8 mouse cellular contexts compared by ENCODE assay signal in the genomic region with DNA sequence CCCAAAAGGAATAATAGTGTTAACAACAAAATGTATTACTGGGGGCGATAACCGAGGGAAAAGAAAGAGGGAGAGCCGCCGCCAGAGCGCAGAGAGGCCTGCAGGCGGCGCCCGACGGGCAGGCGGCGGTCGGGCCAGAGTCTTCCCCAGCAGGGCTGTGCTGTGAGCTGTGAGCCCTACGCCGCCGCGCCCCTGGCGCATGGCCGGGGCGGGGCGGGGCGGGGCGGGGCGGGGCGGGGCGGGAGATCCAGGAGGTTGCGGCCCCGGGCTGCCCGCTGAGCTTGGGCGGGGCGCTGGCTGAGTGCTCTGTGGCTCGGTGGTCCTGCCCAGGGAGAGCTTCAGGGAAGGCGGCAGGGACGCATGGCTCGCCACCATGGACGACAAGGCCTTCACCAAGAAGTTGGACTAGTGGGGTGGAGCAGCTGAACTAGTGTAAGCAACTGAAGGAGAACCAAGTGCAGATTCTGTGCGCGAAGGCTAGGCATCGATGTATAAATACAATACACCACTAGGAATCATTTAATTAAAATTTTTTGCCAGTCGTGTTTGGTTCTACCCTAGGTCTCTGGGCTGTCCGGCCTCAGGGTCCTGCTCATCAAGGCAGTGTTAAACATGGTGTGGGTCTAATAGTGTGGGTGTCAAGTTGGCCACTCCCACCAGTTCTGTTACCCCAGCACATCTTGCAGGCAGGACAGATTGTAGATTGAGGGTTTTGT. TPM values are rescaled to one million over a fixed set of nuclear protein-coding genes. Genes with fewer than 3 reads are reported as not detected.
DNase-seq lines count a peak whose midpoint lies in the region; ATAC-seq and TF ChIP-seq lines count a peak whose summit lies in the region.

No protein-coding gene starts in this region.

- peak overlapping the region; percentile 38; the same call in 1 of the 2 replicates for H3K9ac ChIP-seq in heart, embryonic 15.5 days
- H3K9ac ChIP-seq in kidney, postnatal 0 days (ENCODE audit: low read depth, low read length): peak overlapping the region; percentile 31; the same call in 1 of the 2 replicates
- H3K9ac ChIP-seq in neural tube, embryonic 13.5 days: peak overlapping the region; percentile 59

- no peak overlapping the region for H3ac ChIP-seq in C2C12 (ENCODE audit: control insufficient read depth, insufficient read length, low read depth)

- peaks cover 3% of the 10 kb centered on the region; the same call in 1 of the 2 replicates for H3K4me1 ChIP-seq in heart, embryonic 15.5 days (replicated peaks)
- no peaks in the 10 kb centered on the region for H3K4me1 ChIP-seq in kidney, postnatal 0 days (replicated peaks; ENCODE audit: insufficient read depth, low read length)
- no peaks in the 10 kb centered on the region for H3K4me1 ChIP-seq in neural tube, embryonic 13.5 days (replicated peaks)

- no peaks in the 10 kb centered on the region for H3K79me3 ChIP-seq in C2C12 (ENCODE audit: low read depth)

- H3K79me2 ChIP-seq in C2C12 (ENCODE audit: control insufficient read depth, insufficient read depth): no peaks in the 10 kb centered on the region

- H3K27me3 ChIP-seq in C2C12 (ENCODE audit: control insufficient read depth, insufficient read depth, insufficient read length): no peaks in the 10 kb centered on the region
- H3K27me3 ChIP-seq in heart, embryonic 15.5 days: no peaks in the 10 kb centered on the region
- no peaks in the 10 kb centered on the region for H3K27me3 ChIP-seq in kidney, postnatal 0 days (ENCODE audit: insufficient read depth, low read length)
- H3K27me3 ChIP-seq in neural tube, embryonic 13.5 days: no peaks in the 10 kb centered on the region

- no peak overlapping the region for H3K27ac ChIP-seq in heart, embryonic 15.5 days
- no peak overlapping the region for H3K27ac ChIP-seq in kidney, postnatal 0 days
- no peak overlapping the region for H3K27ac ChIP-seq in neural tube, embryonic 13.5 days (replicated peaks)

- no peaks in the 10 kb centered on the region for H3K36me3 ChIP-seq in C2C12 (ENCODE audit: control insufficient read depth, insufficient read depth)
- no peaks in the 10 kb centered on the region for H3K36me3 ChIP-seq in heart, embryonic 15.5 days
- no peaks in the 10 kb centered on the region for H3K36me3 ChIP-seq in kidney, postnatal 0 days (ENCODE audit: insufficient read depth, low read length)
- H3K36me3 ChIP-seq in neural tube, embryonic 13.5 days: no peaks in the 10 kb centered on the region

- peak; percentile 77 for ATAC-seq in erythroblast, adult 5-6 weeks (replicated peaks; ENCODE audit: low FRiP score, poor library complexity, severe bottlenecking)
- ATAC-seq in heart, embryonic 15.5 days (replicated peaks; ENCODE audit: insufficient number of reproducible peaks, insufficient read depth, low FRiP score, low read depth): peak; percentile 99
- ATAC-seq in kidney, postnatal 0 days (replicated peaks; ENCODE audit: low FRiP score, low read depth): peak; percentile 99
- ATAC-seq in neural tube, embryonic 13.5 days (ENCODE audit: low read depth): peak; percentile 100

- TF ChIP-seq CTCF in C2C12 (IDR thresholded peaks at IDR 0.05; ENCODE audit: control insufficient read depth, insufficient read depth, insufficient read length): peak; percentile 79
- peak; percentile 76 for TF ChIP-seq CTCF in kidney, postnatal 0 days (IDR thresholded peaks at IDR 0.05; ENCODE audit: low read depth)

- H3K4me2 ChIP-seq in heart, embryonic 15.5 days: peak overlapping the region; percentile 72
- peak overlapping the region; percentile 62 for H3K4me2 ChIP-seq in kidney, postnatal 0 days (ENCODE audit: low read length)
- peak overlapping the region; percentile 57 for H3K4me2 ChIP-seq in neural tube, embryonic 13.5 days

- DNase-seq in adrenal gland, adult (ENCODE audit: inconsistent age in 2 of 2, low spot score in 1 of 2): peak; percentile 56 to 78
- peak; percentile 97 for DNase-seq in kidney, postnatal 0 days (ENCODE audit: low spot score)
- DNase-seq in lung, adult 18-20 months: peak; percentile 66 to 70
- peak; percentile 70 for DNase-seq in testis, postnatal 10 days (ENCODE audit: low spot score)

- H3K9me3 ChIP-seq in heart, embryonic 15.5 days (replicated peaks): no peaks in the 10 kb centered on the region
- no peaks in the 10 kb centered on the region for H3K9me3 ChIP-seq in kidney, postnatal 0 days (replicated peaks; ENCODE audit: low read length)
- no peaks in the 10 kb centered on the region for H3K9me3 ChIP-seq in neural tube, embryonic 13.5 days

- WGBS in heart, embryonic 15.5 days: 8% methylated on average over 32 of the region's 40 CpGs
- WGBS in kidney, postnatal 0 days: 7% methylated on average over 38 of the region's 40 CpGs
- 5% methylated on average over 39 of the region's 40 CpGs for whole genome bisulfite sequencing in neural tube, embryonic 13.5 days

- no peak overlapping the region for H3K4me3 ChIP-seq in C2C12 (ENCODE audit: insufficient read depth, poor library complexity, severe bottlenecking)
- H3K4me3 ChIP-seq in heart, embryonic 15.5 days: peak overlapping the region; percentile 43
- peak overlapping the region; percentile 26 for H3K4me3 ChIP-seq in kidney, postnatal 0 days (replicated peaks; ENCODE audit: low read depth, low read length)
- peak overlapping the region; percentile 37 for H3K4me3 ChIP-seq in neural tube, embryonic 13.5 days

TF ChIP-seq in C2C12, 6 proteins besides CTCF, POLR2A, EP300 and RAD21:
- TF ChIP-seq CEBPB (IDR thresholded peaks at IDR 0.05; ENCODE audit: low read depth) (no peak), USF1 (IDR thresholded peaks at IDR 0.05; ENCODE audit: low read depth) (no peak)
TF ChIP-seq in C2C12: peak in this region for 0.

RNA-seq across cellular contexts. Expression of gene Ms4a18, which starts 27.3 kb away (rescaled TPM):
- not detected for polyA plus RNA-seq in C2C12 (2012; fragmentation: generic; extraction: Trizol)
- total RNA-seq in erythroblast, adult 5-6 weeks (2015; ENCODE audit: low replicate concordance): not detected in 2 replicates
- not detected in 2 replicates for total RNA-seq in erythroblast, adult 5-6 weeks (2017; ENCODE audit: low replicate concordance)
- not detected in 2 replicates for polyA plus RNA-seq in heart, embryonic 15.5 days (2015; fragmentation: Nextera tagmentation; extraction: Ambion mirVana)
- polyA plus RNA-seq in kidney, postnatal 0 days (2015; fragmentation: Nextera tagmentation; extraction: Ambion mirVana): not detected in 2 replicates
- polyA plus RNA-seq in neural tube, embryonic 13.5 days (2015; fragmentation: Nextera tagmentation; extraction: Ambion mirVana): not detected in 2 replicates

RNA-seq across cellular contexts. Expression of gene Ms4a8a, which starts 35.7 kb away (rescaled TPM):
- not detected for polyA plus RNA-seq in C2C12 (2012; fragmentation: generic; extraction: Trizol)
- total RNA-seq in erythroblast, adult 5-6 weeks (2015; ENCODE audit: low replicate concordance): 5.4 and 9.6 TPM in 2 replicates
- 0.34 and 5.2 TPM in 2 replicates for total RNA-seq in erythroblast, adult 5-6 weeks (2017; ENCODE audit: low replicate concordance)
- polyA plus RNA-seq in heart, embryonic 15.5 days (2015; fragmentation: Nextera tagmentation; extraction: Ambion mirVana): 0.11 TPM in 1 of 2 replicates, not detected in the other
- polyA plus RNA-seq in kidney, postnatal 0 days (2015; fragmentation: Nextera tagmentation; extraction: Ambion mirVana): not detected in 2 replicates
- not detected in 2 replicates for polyA plus RNA-seq in neural tube, embryonic 13.5 days (2015; fragmentation: Nextera tagmentation; extraction: Ambion mirVana)

RNA-seq across cellular contexts. Expression of gene Ms4a15, which starts 52.1 kb away (rescaled TPM):
- polyA plus RNA-seq in C2C12 (2012; fragmentation: generic; extraction: Trizol): not detected
- total RNA-seq in erythroblast, adult 5-6 weeks (2015; ENCODE audit: low replicate concordance): not detected in 2 replicates
- total RNA-seq in erythroblast, adult 5-6 weeks (2017; ENCODE audit: low replicate concordance): 1.5 TPM in 1 of 2 replicates, not detected in the other
- not detected in 2 replicates for polyA plus RNA-seq in heart, embryonic 15.5 days (2015; fragmentation: Nextera tagmentation; extraction: Ambion mirVana)
- polyA plus RNA-seq in kidney, postnatal 0 days (2015; fragmentation: Nextera tagmentation; extraction: Ambion mirVana): not detected in 2 replicates
- polyA plus RNA-seq in neural tube, embryonic 13.5 days (2015; fragmentation: Nextera tagmentation; extraction: Ambion mirVana): not detected in 2 replicates
